Mouse (Mus musculus) myocyte (in vitro differentiated cells): ENCODE data around the gene Cartpt. TPM values are rescaled to one million over a fixed set of nuclear protein-coding genes. Genes with fewer than 3 reads are reported as not detected.
"Not testable (repeated sequence)": the region's sequence is repeated elsewhere in the genome, so short reads cannot be mapped to it uniquely, and the experiment has no call there.

ENCODE experiments used
- H3K27me3 ChIP-seq: one replicate; pipeline ENCODE4 v1.6.1; 2011; ENCODE audit not compliant: control insufficient read depth, insufficient read depth, insufficient read length
- H3K36me3 ChIP-seq: one replicate; pipeline ENCODE4 v1.6.1; 2011; ENCODE audit not compliant: control insufficient read depth, insufficient read depth
- H3K4me2 ChIP-seq: one replicate; pipeline ENCODE4 v1.6.1; 2011; ENCODE audit warnings: low read depth, control low read depth
- H3K4me3 ChIP-seq: one replicate; pipeline ENCODE4 v1.5.1; 2011; ENCODE audit warnings: mild to moderate bottlenecking, control low read depth, moderate library complexity
- H3K79me2 ChIP-seq: one replicate; pipeline ENCODE4 v1.6.1; 2011; ENCODE audit not compliant: control insufficient read depth, insufficient read depth
- H3ac ChIP-seq: one replicate; pipeline ENCODE4 v1.6.1; 2011; ENCODE audit not compliant: control insufficient read depth, insufficient read length
- CEBPB ChIP-seq: IDR thresholded peaks from 2 replicates; pipeline ENCODE4 v1.6.1; 2011; ENCODE audit warnings: mild to moderate bottlenecking, moderate library complexity; ENCODE audit not compliant: poor library complexity, insufficient read depth, severe bottlenecking
- E2F4 ChIP-seq: IDR thresholded peaks from one replicate; pipeline ENCODE4 v1.6.1; 2011; ENCODE audit warnings: mild to moderate bottlenecking, control low read depth, moderate library complexity; ENCODE audit not compliant: insufficient read depth
- MAX ChIP-seq: IDR thresholded peaks from one replicate; pipeline ENCODE4 v1.6.1; 2011; ENCODE audit warnings: low read depth, mild to moderate bottlenecking, control low read depth
- MYOD1 ChIP-seq, 3 experiments: IDR thresholded peaks; one replicate each; pipeline ENCODE4 v1.6.1; 2011; ENCODE audit warnings: control low read depth in 2 of 3, low read depth in 2 of 3, mild to moderate bottlenecking in 2 of 3, moderate library complexity in 1 of 3; ENCODE audit not compliant: insufficient read length in 2 of 3, control insufficient read depth in 1 of 3
- MYOG ChIP-seq, 3 experiments: IDR thresholded peaks; one replicate each; pipeline ENCODE4 v1.6.1; 2011; ENCODE audit warnings: control low read depth in 2 of 3, low read depth in 2 of 3, mild to moderate bottlenecking in 2 of 3; ENCODE audit not compliant: insufficient read length in 2 of 3, control insufficient read depth in 1 of 3, insufficient read depth in 1 of 3
- POLR2A ChIP-seq: IDR thresholded peaks from one replicate; pipeline ENCODE4 v1.6.1; 2011; ENCODE audit warnings: low read depth, mild to moderate bottlenecking, control low read depth, moderate library complexity; ENCODE audit not compliant: insufficient read length
- POLR2AphosphoS2 ChIP-seq: IDR thresholded peaks from one replicate; pipeline ENCODE4 v1.6.1; 2011; ENCODE audit warnings: low read depth, control low read depth; ENCODE audit not compliant: insufficient read length
- REST ChIP-seq: IDR thresholded peaks from one replicate; pipeline ENCODE4 v1.6.1; 2011; ENCODE audit warnings: mild to moderate bottlenecking, control low read depth, moderate library complexity; ENCODE audit not compliant: insufficient read depth, insufficient read length
- SRF ChIP-seq: IDR thresholded peaks from one replicate; pipeline ENCODE4 v1.6.1; 2011; ENCODE audit warnings: low read depth; ENCODE audit not compliant: control insufficient read depth, insufficient read length
- TCF12 ChIP-seq: IDR thresholded peaks from one replicate; pipeline ENCODE4 v1.6.1; 2011; ENCODE audit warnings: mild to moderate bottlenecking, control low read depth; ENCODE audit not compliant: poor library complexity, insufficient read depth, severe bottlenecking
- TCF3 ChIP-seq: IDR thresholded peaks from one replicate; pipeline ENCODE4 v1.6.1; 2011; ENCODE audit warnings: low read depth, control low read depth; ENCODE audit not compliant: insufficient read length
- USF1 ChIP-seq: IDR thresholded peaks from one replicate; pipeline ENCODE4 v1.6.1; 2011; ENCODE audit warnings: low read depth, mild to moderate bottlenecking, control low read depth, moderate library complexity
- polyA plus RNA-seq: library from polyadenylated mRNA; unstranded; fragments of >200 nt; fragmentation: generic; extraction: Trizol; gene quantifications from one replicate; pipeline ENCODE4 v1.2.1, GENCODE M21; 2012; ENCODE audit warnings: missing spikeins

Cartpt gene
- polyA plus RNA-seq, 1 experiment: 0.04 TPM

DNA sequence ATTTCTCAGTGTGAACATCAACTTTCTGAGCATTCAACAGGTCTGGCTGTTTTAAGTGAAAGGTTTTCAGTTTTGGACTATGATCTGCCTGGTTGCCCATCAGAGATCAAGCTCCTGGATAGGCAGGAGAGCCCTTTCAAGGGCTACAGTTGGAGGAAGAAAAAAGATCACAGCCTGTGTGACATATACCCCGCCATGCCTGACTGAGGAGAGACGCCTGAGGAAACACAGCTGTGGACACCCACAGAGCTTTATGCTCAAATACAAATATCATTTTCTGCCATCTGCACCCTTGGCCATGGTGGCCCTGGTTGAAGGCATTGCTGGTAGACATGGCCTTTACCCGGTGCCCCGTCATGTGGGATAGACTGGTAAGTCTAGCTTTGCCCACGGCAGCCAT lies 14.7 kb upstream of the Cartpt start:
- Histone ChIP-seq H3K4me3 (no peak overlapping the region), H3K4me2 (no peak overlapping the region), H3K27me3 (no peaks in the 10 kb centered on the region), H3ac (no peak overlapping the region), H3K36me3 (no peaks in the 10 kb centered on the region), H3K79me2 (no peaks in the 10 kb centered on the region)
- TF ChIP-seq MYOD1 (IDR thresholded peaks at IDR 0.05; ENCODE audit: control insufficient read depth in 1 of 3, insufficient read length in 2 of 3, low read depth in 2 of 3) (no peak), POLR2A (no peak), POLR2AphosphoS2 (no peak), CEBPB (no peak), TCF3 (no peak), MAX (no peak), USF1 (no peak), TCF12 (no peak), MYOG (IDR thresholded peaks at IDR 0.05; ENCODE audit: control insufficient read depth in 1 of 3, insufficient read depth in 1 of 3, insufficient read length in 2 of 3, low read depth in 2 of 3) (no peak), E2F4 (no peak), SRF (no peak), REST (no peak)

DNA sequence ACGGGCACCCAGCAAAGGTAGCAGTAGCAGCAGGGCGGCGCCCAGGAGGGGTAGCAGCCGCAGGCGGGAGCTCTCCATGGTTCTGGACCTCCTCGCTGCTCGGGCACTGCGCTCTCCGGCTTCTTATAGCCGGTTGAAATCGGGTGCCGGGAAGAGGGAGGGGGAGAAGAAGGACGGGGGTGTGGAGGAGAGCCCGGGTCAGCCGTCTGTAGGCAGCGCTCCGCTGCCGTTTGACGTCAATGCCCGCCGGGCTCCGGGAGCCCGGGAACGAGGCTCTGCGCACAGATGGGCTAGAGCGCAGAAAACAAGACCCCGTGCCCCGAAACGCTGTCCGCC lies 366 bp downstream of the Cartpt start:
- Histone ChIP-seq H3ac (no peak overlapping the region), H3K4me3 (no peak overlapping the region), H3K36me3 (no peaks in the 10 kb centered on the region), H3K79me2 (no peaks in the 10 kb centered on the region), H3K4me2 (no peak overlapping the region), H3K27me3 (peaks cover 35% of the 10 kb centered on the region)
- TF ChIP-seq MYOG (IDR thresholded peaks at IDR 0.05; ENCODE audit: control insufficient read depth in 1 of 3, insufficient read depth in 1 of 3, insufficient read length in 2 of 3, low read depth in 2 of 3) (peak in 1 of 3 experiments; percentile 21), REST (peak; percentile 82), USF1 (no peak)

DNA sequence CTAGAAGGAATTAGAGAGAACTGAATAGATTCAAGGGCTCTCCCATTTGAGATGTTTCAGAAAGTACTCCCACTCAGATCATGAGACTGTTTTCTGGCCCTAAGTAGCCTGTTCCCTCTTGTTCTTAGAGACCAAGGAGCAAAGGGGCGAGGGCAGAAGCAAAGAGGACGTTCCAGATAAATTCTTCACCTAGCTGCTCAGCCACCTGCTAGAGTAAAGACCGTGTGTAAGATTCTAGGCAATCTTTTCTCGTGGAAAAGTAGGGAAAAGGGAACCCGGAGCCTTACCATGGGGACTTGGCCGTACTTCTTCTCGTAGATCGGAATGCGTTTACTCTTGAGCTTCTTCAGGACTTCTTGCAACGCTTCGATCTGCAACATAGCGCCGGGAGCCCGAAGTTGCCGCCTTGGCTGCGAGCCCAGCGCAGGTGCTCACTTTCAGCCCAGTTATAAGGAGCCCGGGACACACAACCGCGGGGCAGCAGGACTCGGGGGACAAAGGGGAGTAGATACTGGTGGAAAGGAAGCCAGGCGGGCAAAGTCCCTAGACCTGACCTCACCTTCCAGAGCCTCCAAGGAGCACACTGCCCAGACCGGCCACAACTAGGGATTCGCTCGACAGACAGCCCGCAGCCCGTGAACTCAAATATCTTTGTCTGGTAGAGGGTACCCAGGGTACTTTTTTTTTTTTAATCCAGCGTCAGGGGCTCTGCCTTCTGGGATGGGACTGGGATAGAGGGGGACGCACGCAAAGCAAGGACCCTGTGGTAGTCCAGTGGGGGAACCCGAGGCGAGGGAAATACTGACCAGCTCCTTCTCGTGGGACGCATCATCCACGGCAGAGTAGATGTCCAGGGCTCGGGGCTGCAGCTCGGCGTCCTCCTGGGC lies 978 bp downstream of the Cartpt start:
- Histone ChIP-seq H3K36me3 (no peaks in the 10 kb centered on the region), H3K27me3 (peaks cover 35% of the 10 kb centered on the region), H3K4me3 (no peak overlapping the region), H3K79me2 (no peaks in the 10 kb centered on the region), H3ac (no peak overlapping the region), H3K4me2 (no peak overlapping the region)
- no peak for TF ChIP-seq E2F4
- TF ChIP-seq MYOG (IDR thresholded peaks at IDR 0.05; ENCODE audit: control insufficient read depth in 1 of 3, insufficient read depth in 1 of 3, insufficient read length in 2 of 3, low read depth in 2 of 3): no peak
- no peak for TF ChIP-seq POLR2AphosphoS2
- no peak for TF ChIP-seq MAX
- TF ChIP-seq CEBPB: no peak
- TF ChIP-seq REST: no peak
- TF ChIP-seq TCF12: no peak
- no peak for TF ChIP-seq USF1
- no peak for TF ChIP-seq SRF
- TF ChIP-seq MYOD1 (IDR thresholded peaks at IDR 0.05; ENCODE audit: control insufficient read depth in 1 of 3, insufficient read length in 2 of 3, low read depth in 2 of 3): no peak

DNA sequence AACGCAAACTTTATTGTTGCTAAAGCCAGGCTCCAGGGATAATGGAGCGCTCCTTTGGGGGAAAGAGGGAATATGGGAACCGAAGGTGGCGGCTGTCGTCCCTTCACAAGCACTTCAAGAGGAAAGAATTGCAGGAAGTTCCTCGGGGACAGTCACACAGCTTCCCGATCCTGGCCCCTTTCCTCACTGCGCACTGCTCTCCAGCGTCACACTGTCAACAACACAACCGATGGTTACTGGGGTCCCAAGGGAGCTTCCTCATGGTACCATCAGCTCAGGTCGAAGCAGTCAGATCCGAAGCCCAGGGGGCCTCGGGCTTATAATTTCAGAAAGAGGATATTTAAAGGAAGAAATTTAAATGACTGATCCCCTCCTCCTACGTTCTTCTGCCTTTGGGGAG lies 2.1 kb downstream of the Cartpt start:
- H3K79me2 ChIP-seq: no peaks in the 10 kb centered on the region
- no peak overlapping the region for H3K4me3 ChIP-seq
- H3ac ChIP-seq: no peak overlapping the region
- no peak for TF ChIP-seq USF1
- no peak for TF ChIP-seq MYOD1 (IDR thresholded peaks at IDR 0.05; ENCODE audit: control insufficient read depth in 1 of 3, insufficient read length in 2 of 3, low read depth in 2 of 3)
- TF ChIP-seq TCF3: no peak
- TF ChIP-seq POLR2AphosphoS2: no peak
- no peak for TF ChIP-seq CEBPB
- no peak for TF ChIP-seq MYOG (IDR thresholded peaks at IDR 0.05; ENCODE audit: control insufficient read depth in 1 of 3, insufficient read depth in 1 of 3, insufficient read length in 2 of 3, low read depth in 2 of 3)
- no peak for TF ChIP-seq E2F4
- no peak for TF ChIP-seq MAX
- TF ChIP-seq POLR2A: no peak
- no peak for TF ChIP-seq TCF12
- no peak for TF ChIP-seq SRF
- no peak for TF ChIP-seq REST
- H3K27me3 ChIP-seq: peaks cover 33% of the 10 kb centered on the region
- no peaks in the 10 kb centered on the region for H3K36me3 ChIP-seq
- no peak overlapping the region for H3K4me2 ChIP-seq

- Histone ChIP-seq H3K79me2 (no peaks in the 10 kb centered on the region), H3K36me3 (no peaks in the 10 kb centered on the region), H3K27me3 (no peaks in the 10 kb centered on the region), H3ac (no peak overlapping the region), H3K4me3 (no peak overlapping the region), H3K4me2 (no peak overlapping the region)
- TF ChIP-seq TCF12 (no peak), MYOG (IDR thresholded peaks at IDR 0.05; ENCODE audit: control insufficient read depth in 1 of 3, insufficient read depth in 1 of 3, insufficient read length in 2 of 3, low read depth in 2 of 3) (peak in 2 of 3 experiments; percentile 57 to 69), POLR2A (no peak), TCF3 (peak; percentile 4), MYOD1 (IDR thresholded peaks at IDR 0.05; ENCODE audit: control insufficient read depth in 1 of 3, insufficient read length in 2 of 3, low read depth in 2 of 3) (peak in 2 of 3 experiments; percentile 66 to 75), REST (no peak), CEBPB (no peak), USF1 (no peak), POLR2AphosphoS2 (no peak), E2F4 (no peak)
Measured at GRCm38 (mm10) chr13:99885636-99886035, 15.3 kb downstream of the Cartpt start.

GRCm38 (mm10) chr13:99881774-99882173 lies 19.1 kb downstream of the Cartpt start:
- H3K79me2 ChIP-seq, H3ac ChIP-seq, H3K27me3 ChIP-seq, H3K36me3 ChIP-seq, H3K4me2 ChIP-seq, H3K4me3 ChIP-seq: not testable (repeated sequence)
